Mouse (Mus musculus) kidney, postnatal 0 days (tissue): ENCODE results near the gene Ccm2. TPM values are rescaled to one million over a fixed set of nuclear protein-coding genes. Genes with fewer than 3 reads are reported as not detected.

Source experiments
- ATAC-seq: fragments of 200-750 bp; cut with Nextera tagmentation; replicated peaks from 2 replicates; pipeline ENCODE4 v1.8.0; 2017; ENCODE audit warnings: low read depth, moderate number of reproducible peaks, moderate TSS enrichment, moderate library complexity; ENCODE audit not compliant: low FRiP score
- DNase-seq: peaks from one replicate; pipeline ENCODE4 v3.0.0-alpha.2; 2016; ENCODE audit warnings: low spot score
- H3K27ac ChIP-seq: fragments of 300-500 bp; sonication (generic); 2 replicates; pipeline ENCODE4 v1.5.1; 2014; ENCODE audit warnings: mild to moderate bottlenecking
- H3K27me3 ChIP-seq: fragments of 300-500 bp; sonication (generic); 2 replicates; pipeline ENCODE4 v1.6.1; 2014; ENCODE audit warnings: low read length, mixed read lengths; ENCODE audit not compliant: insufficient read depth
- H3K36me3 ChIP-seq: fragments of 300-500 bp; sonication (generic); 2 replicates; pipeline ENCODE4 v1.6.1; 2014; ENCODE audit warnings: low read length, mixed read lengths; ENCODE audit not compliant: insufficient read depth
- H3K4me1 ChIP-seq: fragments of 300-500 bp; sonication (generic); replicated peaks from 2 replicates; pipeline ENCODE4 v1.6.1; 2014; ENCODE audit warnings: antibody characterized with exemption, low read length, mixed read lengths; ENCODE audit not compliant: insufficient read depth
- H3K4me2 ChIP-seq: fragments of 300-500 bp; sonication (generic); 2 replicates; pipeline ENCODE4 v1.6.1; 2014; ENCODE audit warnings: mild to moderate bottlenecking, low read length, moderate library complexity, mixed read lengths
- H3K4me3 ChIP-seq: fragments of 300-500 bp; sonication (generic); replicated peaks from 2 replicates; pipeline ENCODE4 v1.5.1; 2014; ENCODE audit warnings: low read depth, low read length
- H3K9ac ChIP-seq: fragments of 300-500 bp; sonication (generic); 2 replicates; pipeline ENCODE4 v1.6.1; 2014; ENCODE audit warnings: low read depth, low read length
- H3K9me3 ChIP-seq: fragments of 300-500 bp; sonication (generic); replicated peaks from 2 replicates; pipeline ENCODE4 v1.6.1; 2016; ENCODE audit warnings: low read length, inconsistent platforms, mixed read lengths
- CTCF ChIP-seq: IDR thresholded peaks from 2 replicates; pipeline ENCODE4 v1.5.1; 2016; ENCODE audit warnings: antibody characterized with exemption, low read depth, mild to moderate bottlenecking, moderate library complexity
- WGBS: fragments of 180-500 bp; shearing (Covaris S2); extraction: QIAGEN DNeasy Blood & Tissue Kit; methylation state at CpG from one replicate; pipeline ENCODE4 v1.1.7; 2014; 5-methylcytosine and 5-hydroxymethylcytosine counted together
- polyA plus RNA-seq: library from polyadenylated mRNA; unstranded; fragments of >200 nt; fragmentation: Nextera tagmentation; extraction: Ambion mirVana; gene quantifications from 2 replicates; pipeline ENCODE4 v1.2.1, GENCODE M21; 2015

The Ccm2 gene
- polyA plus RNA-seq, 1 experiment from 2014 or later, result 63.8 TPM

DNA sequence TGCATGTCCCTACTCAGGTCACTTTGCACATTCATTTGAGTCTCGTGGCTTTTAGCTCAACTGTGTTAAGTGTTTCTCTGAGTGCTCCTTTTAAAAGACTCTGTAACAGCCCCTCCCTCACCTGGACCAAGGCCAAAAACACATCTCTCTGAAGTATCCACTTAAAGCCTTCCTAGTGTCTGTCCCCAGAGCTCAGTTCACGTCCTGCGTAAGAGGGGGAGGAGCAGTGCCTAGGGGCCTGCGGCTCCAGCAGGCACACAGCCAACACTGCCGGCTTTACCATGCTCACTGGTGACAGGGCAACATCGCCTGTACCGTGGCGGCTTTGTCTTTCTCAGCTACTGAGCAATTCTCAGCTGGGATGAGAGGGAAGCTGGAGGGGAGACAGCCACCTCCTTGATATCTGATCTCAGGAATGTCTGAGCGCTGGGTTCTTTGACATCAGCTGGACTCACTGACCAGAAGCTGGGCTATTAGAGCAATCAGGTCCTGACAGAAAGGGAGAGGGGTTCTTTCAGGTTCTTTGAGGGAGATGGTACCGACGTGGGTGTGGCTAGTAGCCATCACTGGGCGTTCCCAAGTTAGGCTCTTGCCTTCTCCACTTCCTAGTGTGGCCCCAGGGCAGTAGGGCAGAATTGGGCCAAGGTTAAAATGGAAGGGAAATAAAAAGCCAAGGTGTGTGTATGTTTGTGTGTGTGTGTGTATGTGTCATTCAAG is 57.4 kb downstream of the Ccm2 start:
- no peak overlapping the region for H3K4me3 ChIP-seq
- ATAC-seq (peak; percentile 27; the same call in 1 of the 2 replicates), DNase-seq (peak; percentile 61)
- no peak overlapping the region for H3K4me2 ChIP-seq
- no peaks in the 10 kb centered on the region for H3K9me3 ChIP-seq
- H3K27me3 ChIP-seq, result peaks cover 15% of the 10 kb centered on the region
- no peak for TF ChIP-seq CTCF
- H3K36me3 ChIP-seq, result no peaks in the 10 kb centered on the region
- peaks cover 15% of the 10 kb centered on the region for H3K4me1 ChIP-seq
- no peak overlapping the region for H3K9ac ChIP-seq
- 9% methylated on average over 12 of the region's 12 CpGs for WGBS
- no peak overlapping the region for H3K27ac ChIP-seq

GRCm38 (mm10) chr11:6604604-6604936 is 57.9 kb downstream of the Ccm2 start:
- ATAC-seq (no peak), DNase-seq (no peak)
- H3K4me1 ChIP-seq, result peaks cover 15% of the 10 kb centered on the region
- peaks cover 15% of the 10 kb centered on the region for H3K27me3 ChIP-seq
- TF ChIP-seq CTCF, result no peak
- H3K9ac ChIP-seq, result no peak overlapping the region
- H3K27ac ChIP-seq, result no peak overlapping the region
- no peak overlapping the region for H3K4me2 ChIP-seq
- H3K9me3 ChIP-seq, result no peaks in the 10 kb centered on the region
- no peaks in the 10 kb centered on the region for H3K36me3 ChIP-seq
- H3K4me3 ChIP-seq, result no peak overlapping the region

- H3K36me3 ChIP-seq, result no peaks in the 10 kb centered on the region
- ATAC-seq (no peak), DNase-seq (peak; percentile 32)
- peak overlapping the region; percentile 34 for H3K4me3 ChIP-seq
- 18% methylated on average over 13 of the region's 13 CpGs for WGBS
- no peak overlapping the region for H3K27ac ChIP-seq
- H3K4me2 ChIP-seq, result peak overlapping the region; percentile 66
- peaks cover 15% of the 10 kb centered on the region for H3K4me1 ChIP-seq
- peak; percentile 46; the same call in 1 of the 2 replicates for TF ChIP-seq CTCF
- peak overlapping the region; percentile 44; the same call in 1 of the 2 replicates for H3K9ac ChIP-seq
- H3K27me3 ChIP-seq, result peaks cover 15% of the 10 kb centered on the region
- no peaks in the 10 kb centered on the region for H3K9me3 ChIP-seq
Measured at GRCm38 (mm10) chr11:6605021-6605481, 58.4 kb downstream of the Ccm2 start.

GRCm38 (mm10) chr11:6605491-6606399 is 59.1 kb downstream of the Ccm2 start, which contains the start of gene Nacad:
TSS of gene Nacad (minus strand) at chr11:6606053.
- Histone ChIP-seq H3K27ac (no peak within 1 kb of the TSS), H3K27me3 (peaks cover 15% of the 10 kb centered on the region), H3K4me2 (peak within 1 kb of the TSS; percentile 66), H3K9ac (peak within 1 kb of the TSS; percentile 44; the same call in 1 of the 2 replicates), H3K4me3 (peak within 1 kb of the TSS; percentile 34), H3K9me3 (no peaks in the 10 kb centered on the region), H3K4me1 (peaks cover 15% of the 10 kb centered on the region), H3K36me3 (no peaks in the 10 kb centered on the region)
- DNase-seq (peak; percentile 47), ATAC-seq (peak; percentile 30; the same call in 1 of the 2 replicates)
- 5% methylated on average over 36 of the region's 41 CpGs for WGBS
- TF ChIP-seq CTCF, result no peak

DNA sequence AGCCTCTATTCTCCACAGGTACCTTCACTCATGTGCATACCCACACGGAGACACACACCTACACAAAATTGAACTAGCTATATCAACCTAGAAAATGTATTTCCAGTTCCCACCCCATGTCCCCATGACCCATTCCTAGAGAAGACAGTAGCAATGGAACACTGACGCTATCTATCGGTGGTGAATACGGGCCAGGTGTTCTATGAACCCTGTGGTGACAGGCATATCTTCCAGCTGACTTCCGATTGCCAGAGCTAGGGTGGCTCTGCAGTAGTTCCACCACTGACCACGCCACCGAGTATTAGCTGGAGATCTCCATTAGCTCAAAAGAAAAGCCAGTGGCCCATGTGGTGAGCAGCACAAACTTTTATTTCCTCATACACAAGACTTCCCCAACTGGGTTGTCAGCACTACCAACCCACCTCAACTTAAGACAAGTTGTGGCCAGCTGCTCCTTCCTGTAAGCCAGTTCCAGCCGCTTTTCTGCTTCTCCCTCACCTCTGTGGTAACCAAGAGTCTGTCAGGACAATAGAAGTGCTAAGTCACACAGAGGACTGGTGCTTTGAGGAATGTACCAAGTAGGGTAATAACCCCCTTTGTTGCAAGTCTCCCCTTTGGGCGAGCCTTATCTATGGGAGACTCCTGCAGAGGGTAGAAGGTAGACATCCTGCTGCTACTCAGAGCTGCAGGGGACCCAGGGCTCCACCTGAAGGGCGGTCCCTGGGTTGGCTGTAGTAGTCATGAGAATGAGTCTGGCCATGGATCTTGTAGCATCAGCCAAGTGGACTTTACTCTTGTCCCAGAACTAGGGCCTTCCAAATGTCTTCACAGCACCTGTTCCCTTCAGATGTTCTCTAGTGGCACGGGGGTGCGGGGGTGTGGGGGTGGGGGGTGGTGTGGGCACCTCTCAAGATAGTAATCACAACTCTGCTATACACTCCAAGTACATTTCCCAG is 68.8 kb downstream of the Ccm2 start:
- Histone ChIP-seq H3K27ac (no peak overlapping the region), H3K36me3 (peaks cover 68% of the 10 kb centered on the region), H3K27me3 (no peaks in the 10 kb centered on the region), H3K9me3 (no peaks in the 10 kb centered on the region), H3K9ac (no peak overlapping the region), H3K4me1 (no peaks in the 10 kb centered on the region), H3K4me2 (no peak overlapping the region), H3K4me3 (no peak overlapping the region)
- WGBS, result 92% methylated on average over 12 of the region's 12 CpGs
- DNase-seq (no peak), ATAC-seq (0 out of 2 replicates have a peak, but pooled peaks have one; percentile 26)
- no peak for TF ChIP-seq CTCF
